Mouse (Mus musculus) neural tube, embryonic 12.5 days (tissue): ENCODE measurements at regions not wholly inside any gene's neighbourhood (a gene's known extent, or its start where the extent isn't known, plus 50 kb on each side); places are given as distances from the start of the nearest gene placed in this dataset.
A peak's percentile ranks its signal among the peaks of the same experiment; 100 is the strongest.

Experiments used
- ATAC-seq: fragments of 200-750 bp; cut with Nextera tagmentation; 2 replicates; pipeline ENCODE4 v1.8.0; 2017; ENCODE audit warnings: low read depth, mild to moderate bottlenecking, moderate TSS enrichment, moderate library complexity; ENCODE audit not compliant: low FRiP score
- H3K27ac ChIP-seq: fragments of 300-500 bp; sonication (generic); 2 replicates; pipeline ENCODE4 v1.5.1; 2016
- H3K27me3 ChIP-seq: fragments of 300-500 bp; sonication (generic); replicated peaks from 2 replicates; pipeline ENCODE4 v1.6.1; 2016; ENCODE audit warnings: mild to moderate bottlenecking
- H3K36me3 ChIP-seq: fragments of 300-500 bp; sonication (generic); 2 replicates; pipeline ENCODE4 v1.6.1; 2016; ENCODE audit warnings: mild to moderate bottlenecking
- H3K4me1 ChIP-seq: fragments of 300-500 bp; sonication (generic); 2 replicates; pipeline ENCODE4 v1.6.1; 2016
- H3K4me2 ChIP-seq: fragments of 300-500 bp; sonication (generic); replicated peaks from 2 replicates; pipeline ENCODE4 v1.6.1; 2016; ENCODE audit warnings: mild to moderate bottlenecking
- H3K4me3 ChIP-seq: fragments of 300-500 bp; sonication (generic); 2 replicates; pipeline ENCODE4 v1.5.1; 2016
- H3K9ac ChIP-seq: fragments of 300-500 bp; sonication (generic); 2 replicates; pipeline ENCODE4 v1.6.1; 2016; ENCODE audit warnings: mild to moderate bottlenecking
- H3K9me3 ChIP-seq: fragments of 300-500 bp; sonication (generic); 2 replicates; pipeline ENCODE4 v1.6.1; 2016; ENCODE audit warnings: mild to moderate bottlenecking
- WGBS: fragments of 180-500 bp; shearing (Covaris S2); methylation state at CpG from one replicate; pipeline ENCODE4 v1.1.7; 2016; 5-methylcytosine and 5-hydroxymethylcytosine counted together

DNA sequence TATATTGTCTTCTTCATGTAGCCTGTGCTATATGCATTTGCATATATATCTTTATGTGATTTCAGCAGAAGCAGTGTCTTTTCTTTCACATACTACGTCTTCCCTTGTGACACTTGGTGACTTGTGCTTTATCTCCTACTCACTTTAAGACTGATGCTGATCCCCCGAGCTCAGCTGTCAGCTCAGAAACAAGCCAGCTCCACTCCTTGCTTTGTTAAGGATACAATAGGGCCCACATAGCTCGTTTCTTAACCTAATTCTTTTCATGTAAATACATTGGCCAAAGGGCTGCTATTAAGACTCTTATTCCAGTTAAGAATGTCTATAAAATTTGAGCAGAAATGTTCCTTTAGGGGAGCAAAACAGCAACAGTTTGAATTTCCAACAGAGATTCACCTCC lies 193.8 kb upstream of the Hhip start:
- WGBS: 22% methylated on average over 3 of the region's 3 CpGs
- H3K9me3 ChIP-seq: no peaks in the 10 kb centered on the region
- ATAC-seq: no peak
- H3K36me3 ChIP-seq: no peaks in the 10 kb centered on the region
- no peak overlapping the region for H3K9ac ChIP-seq
- no peak overlapping the region for H3K4me2 ChIP-seq
- no peak overlapping the region for H3K4me3 ChIP-seq
- H3K4me1 ChIP-seq: peaks cover 3% of the 10 kb centered on the region; the same call in 1 of the 2 replicates
- H3K27ac ChIP-seq: no peak overlapping the region
- H3K27me3 ChIP-seq: 0 out of 2 replicates have a peak, but pooled peaks cover 2% of the 10 kb centered on the region

DNA sequence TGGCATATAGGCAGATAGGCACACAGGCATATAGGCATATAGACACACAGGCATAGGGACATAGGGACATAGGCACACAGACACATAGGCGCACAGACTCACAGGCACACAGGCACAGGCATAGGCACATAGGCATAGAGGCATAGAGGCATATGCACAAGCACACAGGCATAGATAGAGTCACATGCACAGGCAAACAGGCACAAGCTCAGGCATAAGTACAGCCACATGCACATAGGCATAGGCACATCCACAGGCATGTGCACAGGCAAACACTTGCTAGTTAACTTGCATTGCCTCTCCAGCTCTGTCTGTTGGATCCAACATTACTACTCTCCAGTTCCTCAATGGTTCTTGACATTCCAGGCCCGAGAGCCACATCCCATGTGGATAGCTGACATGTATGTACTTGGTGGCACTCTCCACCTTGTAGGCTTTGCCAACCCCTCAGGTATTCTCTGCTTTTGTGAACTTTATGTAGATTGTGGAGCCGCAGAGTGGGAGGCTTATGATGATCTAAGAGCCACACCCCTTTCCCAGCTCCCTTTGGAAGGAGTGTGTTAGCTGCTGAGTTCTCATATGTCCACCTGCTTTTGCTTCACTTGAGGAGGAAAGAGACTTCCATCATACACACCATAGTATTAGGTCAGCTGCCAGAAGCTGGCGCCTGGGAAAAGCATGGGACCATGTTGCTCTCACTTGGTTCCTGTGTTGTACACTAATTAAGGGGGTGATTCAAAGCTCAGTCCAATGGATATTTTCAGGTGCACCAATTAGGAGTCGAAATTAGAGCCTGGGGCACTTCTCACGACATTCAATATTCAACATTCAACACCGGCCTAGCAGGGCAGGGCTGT lies 192.7 kb upstream of the Hhip start:
- Histone ChIP-seq H3K4me3 (no peak overlapping the region), H3K4me1 (peaks cover 3% of the 10 kb centered on the region; the same call in 1 of the 2 replicates), H3K9ac (no peak overlapping the region), H3K36me3 (no peaks in the 10 kb centered on the region), H3K27me3 (0 out of 2 replicates have a peak, but pooled peaks cover 2% of the 10 kb centered on the region), H3K27ac (no peak overlapping the region), H3K4me2 (no peak overlapping the region), H3K9me3 (no peaks in the 10 kb centered on the region)
- no peak for ATAC-seq
- 83% methylated on average over 7 of the region's 7 CpGs for WGBS

DNA sequence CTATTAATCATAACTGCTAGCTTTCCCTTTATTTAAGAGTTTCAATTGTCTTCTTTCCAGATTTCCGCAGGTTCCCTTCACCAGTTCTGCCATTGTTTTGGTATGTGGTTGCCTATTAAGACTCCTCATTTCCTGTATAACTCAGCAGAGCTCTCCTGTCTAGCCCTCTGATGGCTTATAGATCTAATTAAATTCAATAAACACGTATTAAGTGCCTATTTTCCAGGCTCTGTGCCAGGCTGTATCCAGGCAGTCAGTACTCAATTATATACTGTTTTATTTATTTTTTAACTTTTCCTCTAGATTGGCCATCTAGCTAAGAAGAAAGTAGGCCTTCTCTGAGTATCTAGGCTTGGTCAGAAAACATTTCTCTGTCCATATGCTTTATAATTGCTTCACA lies 192.0 kb upstream of the Hhip start:
- Histone ChIP-seq H3K27me3 (0 out of 2 replicates have a peak, but pooled peaks cover 2% of the 10 kb centered on the region), H3K4me2 (no peak overlapping the region), H3K9ac (no peak overlapping the region), H3K27ac (no peak overlapping the region), H3K9me3 (no peaks in the 10 kb centered on the region), H3K36me3 (no peaks in the 10 kb centered on the region), H3K4me1 (peaks cover 3% of the 10 kb centered on the region; the same call in 1 of the 2 replicates), H3K4me3 (no peak overlapping the region)
- ATAC-seq: no peak
- WGBS: 77% methylated on average over 2 of the region's 2 CpGs

DNA sequence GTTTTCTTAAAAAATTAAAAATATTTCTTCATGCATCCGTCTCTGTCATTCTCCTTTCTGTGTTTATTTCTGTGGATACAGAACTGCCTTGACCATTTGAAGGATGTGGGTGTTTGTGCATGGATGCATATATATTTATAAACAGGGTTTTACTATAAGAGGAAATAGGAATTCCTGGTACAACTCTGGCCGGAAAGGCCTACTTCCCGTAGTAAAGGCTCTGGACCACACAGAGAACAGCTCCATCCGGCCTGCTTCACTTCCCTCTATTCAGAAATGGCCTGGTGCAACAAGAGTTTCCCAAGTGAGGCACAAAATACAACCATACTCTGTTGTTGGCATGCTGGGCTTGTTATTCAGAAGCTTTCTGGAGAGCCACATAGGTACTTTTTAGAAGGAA lies 182.1 kb upstream of the Hhip start:
- Histone ChIP-seq H3K36me3 (no peaks in the 10 kb centered on the region), H3K9me3 (no peaks in the 10 kb centered on the region), H3K27me3 (no peaks in the 10 kb centered on the region), H3K4me3 (no peak overlapping the region), H3K4me2 (no peak overlapping the region), H3K9ac (no peak overlapping the region), H3K4me1 (no peaks in the 10 kb centered on the region), H3K27ac (no peak overlapping the region)
- 95% methylated on average over 4 of the region's 4 CpGs for WGBS
- no peak for ATAC-seq

DNA sequence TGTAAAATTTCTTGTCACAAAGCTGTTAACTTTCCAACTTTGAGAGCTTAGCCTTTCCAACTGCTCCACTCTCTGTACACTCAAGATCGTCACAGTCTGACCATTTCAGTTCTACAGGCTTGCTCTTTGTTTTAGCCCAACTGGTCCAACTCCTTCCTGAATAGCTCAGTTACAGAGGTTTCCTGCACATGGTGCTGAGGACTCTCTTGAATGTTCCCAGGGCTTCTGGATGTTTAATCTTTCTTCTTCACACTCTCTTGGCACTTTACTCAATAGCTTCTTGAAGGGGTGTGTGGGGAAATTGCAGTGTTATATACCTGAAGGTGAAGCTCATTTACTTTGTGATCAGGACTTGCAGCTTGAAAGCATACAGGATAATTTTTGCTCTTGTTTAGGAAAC lies 152.6 kb upstream of the Hhip start:
- WGBS: 85% methylated on average over 1 of the region's 1 CpGs
- no peaks in the 10 kb centered on the region for H3K36me3 ChIP-seq
- no peak overlapping the region for H3K9ac ChIP-seq
- no peak for ATAC-seq
- no peak overlapping the region for H3K27ac ChIP-seq
- peaks cover 1% of the 10 kb centered on the region; the same call in 1 of the 2 replicates for H3K4me1 ChIP-seq
- H3K4me2 ChIP-seq: no peak overlapping the region
- no peak overlapping the region for H3K4me3 ChIP-seq
- no peaks in the 10 kb centered on the region for H3K9me3 ChIP-seq
- H3K27me3 ChIP-seq: no peaks in the 10 kb centered on the region

DNA sequence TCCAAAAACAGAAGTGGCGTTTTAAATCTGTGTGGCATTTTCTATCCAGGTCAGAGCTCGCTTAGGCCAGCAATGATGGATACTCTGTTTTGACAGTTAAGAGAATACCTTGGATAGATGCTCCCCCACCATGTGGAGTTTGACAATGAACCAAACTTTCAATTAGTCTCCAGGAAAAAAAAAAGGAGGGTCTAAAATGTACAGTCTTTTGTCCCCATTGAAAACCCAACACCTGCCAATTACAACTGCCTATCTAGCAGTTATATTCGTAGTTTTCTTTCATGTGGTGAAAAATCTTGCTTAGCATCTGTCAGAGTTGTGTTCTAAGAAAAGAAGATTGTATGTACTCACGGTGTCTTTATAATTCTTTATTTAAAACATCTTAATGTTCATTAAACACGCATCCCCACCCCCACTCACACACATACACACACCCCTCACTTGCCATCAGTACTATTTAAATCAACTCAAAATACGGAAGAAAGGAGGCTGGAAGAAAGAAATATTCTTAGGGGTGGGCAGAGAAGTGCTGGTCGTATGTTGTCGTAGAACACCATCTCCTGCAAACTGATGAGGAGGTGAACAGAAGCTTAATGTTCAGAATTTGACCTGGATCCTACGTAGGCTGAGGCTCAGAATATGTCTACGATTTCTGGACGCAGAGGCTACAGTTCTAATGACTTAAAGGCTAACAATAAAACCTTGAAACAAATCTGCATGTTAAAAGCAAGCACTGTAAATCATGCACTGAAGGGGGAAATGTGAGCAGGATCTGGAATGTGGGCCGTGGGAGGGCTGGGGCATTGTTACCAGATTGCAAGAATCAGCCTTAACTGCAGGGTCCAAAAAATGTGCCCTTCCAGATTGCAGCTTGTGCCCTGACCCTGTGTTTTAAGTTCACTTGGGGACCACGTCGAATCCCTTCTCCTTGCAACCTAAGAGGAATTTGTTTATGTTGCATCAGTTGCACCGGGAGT lies 147.2 kb upstream of the Hhip start:
- H3K36me3 ChIP-seq: no peaks in the 10 kb centered on the region
- peaks cover 15% of the 10 kb centered on the region for H3K4me1 ChIP-seq
- H3K27ac ChIP-seq: no peak overlapping the region
- no peaks in the 10 kb centered on the region for H3K9me3 ChIP-seq
- H3K4me3 ChIP-seq: no peak overlapping the region
- 18% methylated on average over 15 of the region's 15 CpGs for WGBS
- H3K27me3 ChIP-seq: no peaks in the 10 kb centered on the region
- peak overlapping the region; percentile 32; the same call in 1 of the 2 replicates for H3K4me2 ChIP-seq
- peak; percentile 49 for ATAC-seq
- H3K9ac ChIP-seq: no peak overlapping the region

DNA sequence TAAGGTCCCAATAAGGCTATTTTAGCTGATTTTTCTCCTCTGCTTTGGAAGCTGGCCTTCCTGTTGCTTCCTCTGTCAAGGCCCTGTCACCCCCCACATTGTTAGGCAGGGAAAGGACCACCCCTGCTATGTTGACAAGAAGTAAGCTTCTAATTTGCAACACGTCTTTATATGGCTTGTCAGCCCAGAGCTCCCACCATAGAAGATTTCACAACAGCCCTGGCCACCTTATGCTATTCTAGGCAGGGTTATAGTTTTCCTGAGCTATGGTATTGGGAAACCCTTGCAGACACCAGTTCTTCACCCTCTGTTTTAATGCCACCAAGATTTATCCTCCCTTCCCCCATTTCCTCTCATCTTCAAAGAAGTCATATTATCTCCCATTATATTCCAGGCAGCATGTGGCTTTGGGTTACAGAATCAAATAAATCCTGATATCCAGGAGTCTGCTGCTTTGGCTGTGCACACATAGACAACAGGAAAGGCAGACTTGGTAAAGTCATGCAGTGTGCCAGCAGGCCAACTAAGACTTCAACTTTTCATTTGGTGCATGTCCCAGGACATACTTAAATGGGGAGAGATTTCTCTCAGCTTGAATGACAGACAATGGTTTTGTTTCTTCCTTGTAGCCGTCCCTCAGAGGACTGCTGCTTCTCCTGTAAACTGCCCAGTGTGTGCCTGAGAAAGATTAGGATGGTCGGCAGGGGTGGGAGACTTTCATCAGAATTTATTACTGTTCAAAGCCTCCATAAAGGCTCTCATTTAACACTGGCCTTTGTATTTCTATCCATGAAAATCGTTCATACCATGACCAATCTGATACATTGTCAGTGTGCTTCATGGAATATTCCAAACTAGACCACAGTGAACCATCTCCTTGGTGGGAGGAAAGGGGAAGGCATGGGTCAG lies 146.2 kb upstream of the Hhip start:
- H3K4me2 ChIP-seq: 0 out of 2 replicates have a peak overlapping the region, but pooled peaks have one; percentile 32
- H3K4me1 ChIP-seq: peaks cover 15% of the 10 kb centered on the region
- H3K4me3 ChIP-seq: no peak overlapping the region
- WGBS: 11% methylated on average over 4 of the region's 4 CpGs
- no peaks in the 10 kb centered on the region for H3K27me3 ChIP-seq
- H3K36me3 ChIP-seq: no peaks in the 10 kb centered on the region
- H3K9ac ChIP-seq: no peak overlapping the region
- no peak overlapping the region for H3K27ac ChIP-seq
- no peaks in the 10 kb centered on the region for H3K9me3 ChIP-seq
- peak; percentile 74 for ATAC-seq

DNA sequence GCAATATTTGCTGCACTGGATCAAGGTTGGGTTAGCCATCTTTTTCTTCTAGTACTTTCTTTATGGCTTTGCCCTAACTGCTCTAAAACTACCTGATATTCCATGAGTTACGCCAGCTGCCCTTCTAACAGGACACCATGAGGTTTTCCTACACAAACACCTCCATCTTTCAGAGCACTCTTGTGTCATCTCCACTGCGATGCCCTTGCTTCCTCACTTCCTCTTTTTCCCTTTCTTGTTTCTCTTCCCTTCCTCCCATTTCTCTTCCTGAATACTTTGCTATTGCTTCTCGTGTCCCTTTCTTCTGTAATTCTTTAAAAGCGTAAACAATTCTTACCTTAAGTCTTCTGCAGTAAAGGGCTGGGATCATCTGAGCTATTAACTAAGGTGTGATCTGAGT lies 139.9 kb upstream of the Hhip start:
- Histone ChIP-seq H3K9ac (no peak overlapping the region), H3K27me3 (no peaks in the 10 kb centered on the region), H3K36me3 (no peaks in the 10 kb centered on the region), H3K27ac (no peak overlapping the region), H3K4me1 (no peaks in the 10 kb centered on the region), H3K4me3 (no peak overlapping the region), H3K4me2 (no peak overlapping the region), H3K9me3 (no peaks in the 10 kb centered on the region)
- ATAC-seq: no peak
- 88% methylated on average over 4 of the region's 4 CpGs for WGBS

DNA sequence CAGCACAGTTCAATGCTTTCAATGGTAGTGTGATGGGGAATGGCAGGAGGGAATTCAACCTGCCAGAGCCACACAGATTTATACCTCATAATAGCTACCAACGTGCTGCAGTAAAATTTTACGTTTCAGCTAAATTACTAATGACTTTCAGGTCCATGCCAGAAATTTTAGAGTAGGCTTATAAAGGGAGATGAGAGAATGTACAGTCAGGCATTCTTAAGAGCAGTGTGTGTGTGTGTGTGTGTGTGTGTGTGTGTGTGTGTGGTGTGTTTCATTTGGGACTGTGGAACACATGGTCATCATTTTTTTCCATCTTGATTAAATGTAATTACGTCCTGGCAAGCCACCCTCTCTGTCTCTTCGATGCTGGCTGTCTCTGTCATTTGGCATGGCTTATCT lies 132.7 kb upstream of the Hhip start:
- no peaks in the 10 kb centered on the region for H3K27me3 ChIP-seq
- H3K4me1 ChIP-seq: no peaks in the 10 kb centered on the region
- no peak overlapping the region for H3K27ac ChIP-seq
- H3K4me2 ChIP-seq: no peak overlapping the region
- H3K36me3 ChIP-seq: no peaks in the 10 kb centered on the region
- 64% methylated on average over 4 of the region's 4 CpGs for WGBS
- H3K9ac ChIP-seq: no peak overlapping the region
- no peak overlapping the region for H3K4me3 ChIP-seq
- no peaks in the 10 kb centered on the region for H3K9me3 ChIP-seq
- 0 out of 2 replicates have a peak, but pooled peaks have one; percentile 37 for ATAC-seq

DNA sequence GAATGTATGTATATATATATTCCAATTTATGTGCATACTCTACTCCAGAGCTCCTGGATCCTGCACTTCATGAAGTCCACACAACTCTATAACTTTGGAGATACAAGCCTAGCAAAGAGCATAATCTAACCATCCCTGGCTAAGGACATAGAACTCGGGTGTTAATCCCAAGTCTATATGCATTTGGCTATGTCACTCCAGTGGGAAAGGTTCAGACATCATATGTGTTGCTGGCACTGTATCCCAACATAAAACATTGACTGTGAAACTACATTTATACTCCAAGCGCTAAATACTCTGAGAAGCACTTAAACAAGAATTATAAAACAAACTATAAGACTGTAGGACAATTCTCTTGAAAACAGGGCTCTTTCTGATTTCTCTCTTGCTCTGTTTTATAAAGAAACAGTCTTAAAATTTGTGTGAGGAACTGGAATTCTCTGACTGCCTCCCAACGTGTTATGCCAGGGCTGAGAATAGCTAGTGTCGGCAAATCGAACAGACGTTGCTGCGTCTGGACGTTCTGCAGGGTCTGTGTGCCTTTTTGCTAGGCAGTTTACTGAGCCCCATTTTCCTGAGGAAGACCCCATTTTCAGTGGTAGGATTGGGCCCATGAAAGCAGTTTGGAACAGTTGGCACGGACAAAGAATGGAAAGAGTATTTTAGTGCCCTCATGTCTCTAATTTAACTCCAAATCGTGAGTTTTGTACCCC lies 132.1 kb upstream of the Hhip start:
- no peak for ATAC-seq

DNA sequence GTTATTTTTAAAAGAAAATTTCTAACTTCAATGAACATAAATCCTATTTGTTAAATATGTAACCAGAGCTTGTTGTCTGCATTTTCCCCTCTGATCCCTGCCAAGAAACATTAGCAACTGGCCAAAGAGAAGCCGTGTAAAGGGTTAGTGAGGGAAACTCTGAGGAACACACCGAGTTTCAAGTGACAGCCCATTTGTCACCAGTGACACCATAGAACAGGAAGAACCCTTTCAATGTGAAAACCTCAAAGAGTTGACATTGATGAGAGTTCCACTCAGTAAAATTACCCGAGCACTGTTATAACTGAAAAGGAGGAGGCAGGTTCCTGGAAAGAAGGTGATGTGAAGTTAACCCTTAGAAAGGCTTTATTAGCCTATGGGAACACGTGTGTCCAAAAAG lies 127.5 kb upstream of the Hhip start:
- Histone ChIP-seq H3K9ac (no peak overlapping the region), H3K27me3 (no peaks in the 10 kb centered on the region), H3K36me3 (no peaks in the 10 kb centered on the region), H3K9me3 (no peaks in the 10 kb centered on the region), H3K4me1 (no peaks in the 10 kb centered on the region), H3K27ac (no peak overlapping the region), H3K4me2 (no peak overlapping the region), H3K4me3 (no peak overlapping the region)
- WGBS: 50% methylated on average over 4 of the region's 4 CpGs
- ATAC-seq: no peak

More for the DNA sequence above, 132.1 kb upstream of the Hhip start:
- Histone ChIP-seq H3K9me3 (no peaks in the 10 kb centered on the region), H3K4me3 (no peak overlapping the region), H3K4me1 (no peaks in the 10 kb centered on the region), H3K27me3 (no peaks in the 10 kb centered on the region), H3K4me2 (no peak overlapping the region), H3K36me3 (no peaks in the 10 kb centered on the region), H3K27ac (no peak overlapping the region), H3K9ac (no peak overlapping the region)
- 72% methylated on average over 10 of the region's 10 CpGs for WGBS
